Mouse (Mus musculus) spleen, postnatal 10 days (tissue): ENCODE data around the gene Sema5a.

Source experiments
- DNase-seq, 2 experiments: peaks; one replicate each; pipeline ENCODE4 v3.0.0; 2021 to 2022; ENCODE audit warnings: low spot score in 2 of 2

Gene Sema5a

GRCm38 (mm10) chr15:32306557-32307243, 62.1 kb downstream of the Sema5a start:
- no peak for DNase-seq

- no peak for DNase-seq
These were observed 66.2 kb downstream of the Sema5a start for GRCm38 (mm10) chr15:32310834-32311233.

GRCm38 (mm10) chr15:32311287-32311686, 66.7 kb downstream of the Sema5a start:
- DNase-seq = no peak

GRCm38 (mm10) chr15:32317074-32317473, 72.5 kb downstream of the Sema5a start:
- no peak for DNase-seq

- DNase-seq = no peak
These were observed 76.1 kb downstream of the Sema5a start for GRCm38 (mm10) chr15:32320739-32321138.

- DNase-seq = no peak
These were observed 78.0 kb downstream of the Sema5a start for GRCm38 (mm10) chr15:32322455-32323220.

- DNase-seq = no peak
These were observed 78.6 kb downstream of the Sema5a start for GRCm38 (mm10) chr15:32323224-32323623.

- no peak for DNase-seq
These were observed 79.5 kb downstream of the Sema5a start for GRCm38 (mm10) chr15:32324105-32324504.

- no peak for DNase-seq
These were observed 83.9 kb downstream of the Sema5a start for GRCm38 (mm10) chr15:32328370-32329004.

- DNase-seq = no peak
These were observed 85.2 kb downstream of the Sema5a start for GRCm38 (mm10) chr15:32329670-32330330.

GRCm38 (mm10) chr15:32330427-32330826, 85.8 kb downstream of the Sema5a start:
- DNase-seq = no peak

GRCm38 (mm10) chr15:32331037-32331436, 86.4 kb downstream of the Sema5a start:
- DNase-seq = no peak

GRCm38 (mm10) chr15:32333456-32333855, 88.8 kb downstream of the Sema5a start:
- DNase-seq = no peak

GRCm38 (mm10) chr15:32337810-32338209, 93.2 kb downstream of the Sema5a start:
- no peak for DNase-seq

- no peak for DNase-seq
These were observed 94.2 kb downstream of the Sema5a start for GRCm38 (mm10) chr15:32338721-32339290.

GRCm38 (mm10) chr15:32339426-32339825, 94.8 kb downstream of the Sema5a start:
- DNase-seq = no peak

- DNase-seq = no peak
These were observed 96.8 kb downstream of the Sema5a start for GRCm38 (mm10) chr15:32341423-32341822.

- DNase-seq = no peak
These were observed 98.9 kb downstream of the Sema5a start for GRCm38 (mm10) chr15:32343544-32343943.

- no peak for DNase-seq
These were observed 102.7 kb downstream of the Sema5a start for GRCm38 (mm10) chr15:32347315-32347714.

- no peak for DNase-seq
These were observed 104.7 kb downstream of the Sema5a start for GRCm38 (mm10) chr15:32349276-32349675.

GRCm38 (mm10) chr15:32352995-32353394, 108.4 kb downstream of the Sema5a start:
- no peak for DNase-seq

- DNase-seq = no peak
These were observed 108.9 kb downstream of the Sema5a start for GRCm38 (mm10) chr15:32353513-32353912.
